Mouse (Mus musculus) cerebellum, adult 8-10 months (tissue): ENCODE measurements around the gene Prim2.

Source experiments
- DNase-seq: peaks from one replicate; pipeline ENCODE4 v3.0.0; 2022

Gene Prim2

DNA sequence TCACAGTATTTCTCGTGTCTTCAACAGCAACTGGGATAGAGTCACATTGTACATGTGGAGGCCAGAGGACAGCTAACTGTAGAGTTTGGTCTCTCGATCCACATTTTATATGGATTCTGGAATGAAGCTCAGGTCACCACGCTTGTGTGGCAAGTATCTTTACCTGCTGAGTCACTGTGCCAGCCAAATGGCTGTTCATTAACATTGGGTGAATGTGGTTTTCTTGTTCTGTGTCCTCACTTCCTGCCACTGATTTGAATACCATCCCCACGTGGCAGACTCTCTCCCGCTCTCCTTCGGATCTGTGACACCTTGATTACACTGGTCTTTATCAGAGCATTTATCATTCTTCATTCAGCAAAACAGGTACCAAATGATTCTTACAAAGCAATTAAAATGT is 198.5 kb downstream of the Prim2 start:
- DNase-seq = no peak

DNA sequence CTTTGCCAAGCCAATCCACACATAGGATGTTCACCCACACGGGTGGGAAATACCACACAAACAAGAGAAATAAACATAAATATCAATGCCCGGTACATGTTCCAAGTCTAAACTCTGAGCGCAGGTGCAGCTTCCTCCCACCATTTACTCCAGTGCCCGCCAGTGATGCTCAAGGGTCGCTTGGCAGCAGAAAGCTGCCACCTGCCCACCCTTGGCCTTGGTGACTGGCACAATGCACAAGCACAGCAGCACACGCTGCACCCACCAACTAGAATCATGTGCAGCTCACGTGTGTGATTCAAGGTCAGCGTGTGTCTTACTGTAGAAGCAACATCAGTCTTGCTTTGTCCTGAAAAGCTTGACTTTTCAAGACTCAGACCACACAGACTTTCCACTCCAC is 199.4 kb downstream of the Prim2 start:
- no peak for DNase-seq

DNA sequence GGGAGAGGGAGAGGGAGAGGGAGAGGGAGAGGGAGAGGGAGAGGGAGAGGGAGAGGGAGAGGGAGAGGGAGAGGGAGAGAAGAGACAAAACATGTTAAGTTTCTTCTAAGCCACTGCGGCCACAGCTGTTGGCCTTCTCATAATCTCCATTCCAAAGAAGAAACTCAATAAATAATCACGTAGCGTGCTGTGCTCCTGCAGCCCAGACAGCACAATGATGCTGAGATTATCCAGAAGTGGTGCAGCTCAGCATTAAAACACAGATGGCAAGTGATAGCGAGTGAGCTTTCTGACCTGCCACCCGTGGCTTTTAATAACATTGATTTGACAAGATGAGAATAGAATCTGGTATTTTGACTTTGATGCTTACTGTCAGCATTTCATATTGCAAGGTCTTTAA is 205.4 kb downstream of the Prim2 start:
- no peak for DNase-seq

DNA sequence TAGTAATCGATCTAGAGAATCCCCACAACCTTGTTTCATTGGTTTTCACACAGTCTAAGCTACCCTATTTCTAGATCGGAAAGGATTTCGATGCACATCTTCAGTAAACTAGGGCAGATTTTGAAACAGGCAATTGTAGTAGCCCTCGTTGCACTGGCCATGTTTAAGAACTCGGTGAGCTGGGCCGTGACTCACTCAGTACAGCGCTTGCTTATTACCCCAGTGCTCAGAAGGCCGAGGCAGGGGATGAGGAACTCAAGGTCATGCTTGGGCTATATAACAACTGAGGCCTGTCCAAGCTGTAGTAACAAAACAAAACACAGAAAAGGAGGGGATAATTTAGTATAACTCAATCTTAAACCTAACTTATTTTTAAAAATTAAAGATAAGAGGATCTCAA is 208.9 kb downstream of the Prim2 start:
- no peak for DNase-seq

DNA sequence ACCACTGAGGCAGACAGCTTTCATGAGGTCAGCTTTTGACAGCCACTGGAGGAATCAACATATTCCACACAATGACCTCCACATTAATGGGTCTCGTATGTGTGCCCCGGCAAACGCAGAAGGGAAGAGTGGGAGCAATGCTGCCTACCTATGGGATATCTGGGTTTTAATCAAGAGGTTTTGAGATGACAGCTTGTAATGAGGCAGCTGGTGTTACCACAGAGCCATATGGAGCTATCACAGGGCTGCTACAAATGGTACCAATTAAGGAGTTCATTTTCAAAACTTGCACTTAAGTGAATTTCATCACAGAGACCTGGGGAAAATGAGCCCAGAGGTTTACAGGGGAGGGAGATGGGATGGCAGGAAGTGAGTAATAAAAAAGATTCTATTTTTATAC is 209.3 kb downstream of the Prim2 start:
- DNase-seq = no peak

DNA sequence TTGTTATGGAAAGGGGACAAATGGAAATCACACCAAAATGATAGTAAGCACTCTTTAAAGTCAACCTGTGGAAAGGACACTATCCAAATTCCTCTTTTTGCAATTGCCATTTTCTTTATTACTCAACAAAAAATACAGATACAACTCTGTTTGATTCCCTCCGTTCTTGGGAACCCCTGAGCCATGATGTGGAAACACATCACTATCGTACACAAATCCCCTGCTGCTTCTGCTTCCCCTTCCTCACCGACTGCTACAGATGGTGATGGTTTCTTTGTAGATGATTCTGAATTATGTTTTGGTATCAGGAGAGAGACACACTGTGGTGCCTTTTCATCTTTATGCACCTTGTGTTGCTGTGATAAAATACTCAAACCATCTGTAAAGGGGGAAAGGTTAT is 210.6 kb downstream of the Prim2 start:
- no peak for DNase-seq

DNA sequence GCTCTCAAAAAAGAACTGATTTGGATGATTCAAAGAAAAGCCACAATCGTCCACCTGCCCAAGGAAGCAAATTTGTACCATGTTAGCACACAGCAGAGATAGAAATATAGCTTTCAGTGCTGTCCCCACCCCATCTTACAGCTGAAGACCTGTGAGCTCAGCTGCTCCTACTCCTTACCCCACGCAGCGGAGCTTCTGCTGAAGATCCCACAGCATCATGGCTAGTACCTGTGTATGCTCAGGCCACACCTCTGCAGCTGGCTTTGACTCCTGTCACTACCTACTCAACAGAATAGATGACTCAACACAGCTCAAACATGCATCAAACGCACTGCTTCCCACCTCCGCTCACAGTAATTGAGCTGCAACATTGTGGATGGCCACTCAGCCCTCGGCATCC is 215.3 kb downstream of the Prim2 start:
- DNase-seq = no peak

DNA sequence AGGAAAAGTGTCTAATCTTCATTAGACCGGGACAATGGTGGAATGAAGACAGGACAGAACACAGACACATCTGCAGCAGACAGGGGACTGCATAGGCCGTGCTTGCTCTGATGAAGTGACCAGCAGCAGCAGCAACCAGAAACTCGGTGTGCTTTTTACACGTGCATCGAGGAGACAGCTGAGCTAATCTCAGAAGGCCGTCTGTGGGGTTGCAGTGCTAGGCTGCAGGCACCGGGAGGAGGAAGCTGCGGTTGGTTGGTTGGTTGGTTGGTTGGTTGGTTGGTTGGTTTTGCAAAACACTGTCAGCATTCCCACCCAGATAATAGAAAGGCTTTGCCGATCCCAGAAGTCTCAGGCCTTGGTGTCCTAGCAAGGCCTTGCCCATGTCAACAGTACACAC is 216.3 kb downstream of the Prim2 start:
- DNase-seq = no peak

DNA sequence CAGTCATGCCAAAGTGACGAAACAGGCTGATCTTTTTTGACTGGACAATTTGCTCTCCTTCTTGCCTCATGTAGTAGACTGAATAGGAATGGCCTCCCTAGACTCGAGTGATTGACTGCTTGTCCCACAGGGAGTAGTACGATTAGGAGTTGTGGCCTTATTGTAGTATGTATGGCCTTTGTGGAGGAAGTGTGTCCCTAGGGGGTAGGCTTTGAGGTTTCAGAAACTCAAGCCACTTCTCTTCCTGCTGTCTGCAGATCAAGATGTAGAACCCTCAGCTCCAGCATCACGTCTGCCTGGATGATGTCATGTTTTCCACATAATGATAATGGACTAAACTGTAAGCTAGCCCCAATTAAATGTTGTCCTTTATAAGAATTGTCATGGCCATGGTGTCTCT is 222.4 kb downstream of the Prim2 start:
- no peak for DNase-seq

DNA sequence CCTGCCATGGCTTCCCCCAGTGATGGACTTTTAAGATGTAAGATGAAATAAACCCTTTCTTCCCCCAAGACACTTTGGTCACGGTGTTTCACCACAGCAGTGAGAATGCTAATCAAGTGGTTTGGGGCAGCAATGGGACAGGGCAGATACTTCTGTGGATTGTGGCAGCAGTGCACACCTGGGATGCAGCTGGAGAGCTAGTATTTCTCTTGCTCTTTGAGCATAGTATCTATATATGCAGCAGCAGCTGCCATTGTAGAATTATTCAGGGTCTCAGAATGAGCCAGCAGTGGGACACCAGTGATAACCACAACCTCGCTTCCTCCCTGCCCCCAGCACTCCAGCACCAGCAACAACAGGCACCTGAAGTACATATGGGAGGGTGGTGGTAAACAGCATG is 233.4 kb downstream of the Prim2 start:
- DNase-seq = no peak
